ENCODE assay signal across 20 mouse cellular contexts in the genomic region with DNA sequence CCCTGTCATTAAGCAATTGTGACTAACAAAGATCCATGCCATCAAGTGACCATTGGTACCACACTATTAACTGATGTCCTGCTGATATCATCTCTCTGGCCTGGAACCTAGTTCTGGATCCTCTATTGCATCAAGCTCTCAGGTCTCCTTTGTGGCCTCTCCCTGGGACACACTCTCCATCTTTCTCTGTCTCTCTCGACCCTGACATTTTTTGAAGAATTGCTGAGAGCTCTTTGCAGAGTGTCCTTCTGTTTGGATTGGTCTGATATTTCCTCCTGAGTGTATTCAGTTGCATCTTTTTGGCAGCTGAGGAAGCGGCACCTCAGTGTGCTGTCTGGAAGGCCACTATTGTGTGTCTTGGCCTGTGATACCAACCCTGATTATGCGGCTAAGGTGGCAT. TPM values are rescaled to one million over a fixed set of nuclear protein-coding genes. Genes with fewer than 3 reads are reported as not detected.
DNase-seq lines count a peak whose midpoint lies in the region; TF ChIP-seq lines count a peak whose summit lies in the region.
"Had no signal": no experiment of that assay in that cellular context is flagged by ENCODE, and none has a peak within 500 bp of the region (broad histone marks: within the 10 kb centered on the region; RNA-seq: fewer than 3 reads in every experiment).

No protein-coding gene starts in this region.

- no peak overlapping the region for H3K27ac ChIP-seq in MEL (ENCODE audit: control insufficient read depth, low read depth, low read length)
- H3K27ac ChIP-seq: embryonic facial prominence, embryonic 10.5 days; embryonic facial prominence, embryonic 12.5 days; forebrain, embryonic 13.5 days; forebrain, embryonic 15.5 days had no signal

- H3K36me3 ChIP-seq in MEL (ENCODE audit: control insufficient read depth in 1 of 2, insufficient read depth in 2 of 2, low read length in 2 of 2) = peaks cover 0 to 43% of the 10 kb centered on the region in 2 experiments; a peak in 2 of 4 replicates

- peak; percentile 60 to 84 for DNase-seq in adrenal gland, adult (ENCODE audit: inconsistent age in 2 of 2, low spot score in 1 of 2)
- no peak for DNase-seq in adrenal gland, adult 18-20 months (ENCODE audit: low spot score in 2 of 2)
- peak; percentile 52 for DNase-seq in adrenal gland, adult 8-10 months
- DNase-seq in adrenal gland, postnatal 14 days = no peak
- no peak for DNase-seq in MEL (ENCODE audit: low read depth, low spot score)
- DNase-seq: adrenal gland, postnatal 25 days; B cell, adult 2 months; cerebellum, adult 11 months; cerebellum, adult 18-20 months; cerebellum, adult 8-10 months; cerebellum, adult 9-11 months; cerebellum, postnatal 14 days; cerebellum, postnatal 36 days; forebrain, postnatal 0 days had no signal

- no peak for TF ChIP-seq POLR2A in MEL (IDR thresholded peaks at IDR 0.05; ENCODE audit: control insufficient read depth in 1 of 2, insufficient read depth in 1 of 2, low read depth in 1 of 2, low read length in 2 of 2, poor library complexity in 1 of 2)

- TF ChIP-seq EP300 in MEL (IDR thresholded peaks at IDR 0.05; ENCODE audit: low read depth in 1 of 2, low read length in 2 of 2) = no peak

- no peaks in the 10 kb centered on the region for H3K4me1 ChIP-seq in MEL (ENCODE audit: control insufficient read depth in 1 of 2, insufficient read depth in 2 of 2, low read length in 2 of 2)
- H3K4me1 ChIP-seq: embryonic facial prominence, embryonic 10.5 days; embryonic facial prominence, embryonic 12.5 days; forebrain, embryonic 13.5 days; forebrain, embryonic 15.5 days had no signal

- TF ChIP-seq RAD21 in MEL (IDR thresholded peaks at IDR 0.05; ENCODE audit: low read depth, low read length) = no peak

- H3K9ac ChIP-seq in MEL (ENCODE audit: control insufficient read depth, low read depth, low read length, poor library complexity, severe bottlenecking) = no peak overlapping the region
- H3K9ac ChIP-seq: embryonic facial prominence, embryonic 12.5 days; forebrain, embryonic 13.5 days; forebrain, embryonic 15.5 days; forebrain, postnatal 0 days had no signal

- TF ChIP-seq CTCF in MEL (IDR thresholded peaks at IDR 0.05 in 2 of 3, conservative IDR thresholded peaks at IDR 0.05 in 1 of 3; ENCODE audit: control insufficient read depth in 1 of 3, insufficient read depth in 1 of 3, low read depth in 2 of 3, low read length in 3 of 3, poor library complexity in 1 of 3, severe bottlenecking in 1 of 3) = no peak

- H3K79me2 ChIP-seq in MEL (ENCODE audit: control insufficient read depth, insufficient read depth, low read length, poor library complexity) = no peaks in the 10 kb centered on the region; the same call in 1 of the 2 replicates

- H3K4me3 ChIP-seq in MEL (ENCODE audit: control insufficient read depth in 1 of 2, insufficient read depth in 1 of 2, low read depth in 2 of 2, low read length in 2 of 2) = no peak overlapping the region
- H3K4me3 ChIP-seq: embryonic facial prominence, embryonic 10.5 days; embryonic facial prominence, embryonic 12.5 days; forebrain, embryonic 13.5 days; forebrain, embryonic 15.5 days had no signal

- no peaks in the 10 kb centered on the region for H3K9me3 ChIP-seq in MEL (replicated peaks; ENCODE audit: insufficient read depth, low read length)
- H3K9me3 ChIP-seq: embryonic facial prominence, embryonic 10.5 days; embryonic facial prominence, embryonic 12.5 days; forebrain, embryonic 13.5 days; forebrain, embryonic 15.5 days; G1E had no signal

- no peaks in the 10 kb centered on the region for H3K27me3 ChIP-seq in MEL (ENCODE audit: control insufficient read depth in 1 of 2, insufficient read depth in 2 of 2, low read length in 2 of 2)
- H3K27me3 ChIP-seq: CH12.LX; embryonic facial prominence, embryonic 12.5 days; forebrain, embryonic 13.5 days; forebrain, embryonic 15.5 days had no signal

TF ChIP-seq in MEL, 35 proteins besides CTCF, POLR2A, EP300 and RAD21:
- TF ChIP-seq ZKSCAN1 (IDR thresholded peaks at IDR 0.05; ENCODE audit: low read depth, low read length) (no peak), POLR2AphosphoS2 (IDR thresholded peaks at IDR 0.05; ENCODE audit: low read length) (0 out of 2 replicates have a peak, but pooled peaks have one; percentile 10), ETS1 (IDR thresholded peaks at IDR 0.05; ENCODE audit: low read depth, low read length) (no peak), BHLHE40 (IDR thresholded peaks at IDR 0.05; ENCODE audit: borderline replicate concordance, low read depth, low read length) (no peak), UBTF (IDR thresholded peaks at IDR 0.05; ENCODE audit: borderline replicate concordance, insufficient read depth, low read depth, low read length) (no peak)

RNA-seq across cellular contexts. Expression of a gene that starts 17.0 kb away (rescaled TPM):
- 100 to 1,000 TPM; 124 to 164 TPM for total RNA-seq in adrenal gland, adult 18-20 months (2021)
- 100 to 1,000 TPM; 147 to 165 (median 157) TPM for total RNA-seq in adrenal gland, adult 8-10 months (2022)
- 137 and 146 TPM in 2 replicates for total RNA-seq in adrenal gland, postnatal 14 days (2021)
- 75.4 and 85.9 TPM in 2 replicates for total RNA-seq in MEL (2012; rRNA removed)
- 10 to 100 TPM in 1 of 2 experiments, not detected in 1; 75.7 TPM for polyA plus RNA-seq in MEL (2012; ENCODE audit: insufficient read depth in 1 of 2, insufficient read length in 2 of 2, low read depth in 1 of 2, low replicate concordance in 2 of 2, missing spikeins in 1 of 2)

RNA-seq across cellular contexts. Expression of a gene that starts 18.6 kb away (rescaled TPM):
- 100 to 1,000 TPM; 374 to 415 TPM for total RNA-seq in adrenal gland, adult 18-20 months (2021)
- 100 to 1,000 TPM; 419 to 502 (median 469) TPM for total RNA-seq in adrenal gland, adult 8-10 months (2022)
- total RNA-seq in adrenal gland, postnatal 14 days (2021) = 309 and 313 TPM in 2 replicates
- 381 and 395 TPM in 2 replicates for total RNA-seq in MEL (2012; rRNA removed)
- 100 to 1,000 TPM; 257 to 389 TPM for polyA plus RNA-seq in MEL (2012; ENCODE audit: insufficient read depth in 1 of 2, insufficient read length in 2 of 2, low read depth in 1 of 2, low replicate concordance in 2 of 2, missing spikeins in 1 of 2)

Comparison
In these comparisons a context has a peak if more than half of its experiments do, and no peak if none do; other contexts are left out.
1. DNase-seq: peak in adrenal gland, adult (2 of 2) and adrenal gland, adult 8-10 months (single experiment); none in adrenal gland, adult 18-20 months (0 of 2), adrenal gland, postnatal 14 days (single experiment) and MEL (single experiment).